Mouse (Mus musculus) inflammation-experienced regulatory T-cells (primary cell): ENCODE data around the gene 6030452D12Rik. TPM values are rescaled to one million over a fixed set of nuclear protein-coding genes. Genes with fewer than 3 reads are reported as not detected.

ENCODE experiments used
- polyA plus RNA-seq, 2 experiments: library from polyadenylated mRNA; unstranded; fragments of 100-300 nt; shearing (Covaris generic); gene quantifications; one replicate each; pipeline ENCODE4 v1.2.1; 2017

6030452D12Rik gene
- under 1 TPM in 1 of 2 experiments, not detected in 1; 0.72 TPM for polyA plus RNA-seq

GRCm38 (mm10) chr8:106500018-106500685 lies at the start of gene 6030452D12Rik:
Gene 6030452D12Rik, plus strand, starts transcription at chr8:106500522.

DNA sequence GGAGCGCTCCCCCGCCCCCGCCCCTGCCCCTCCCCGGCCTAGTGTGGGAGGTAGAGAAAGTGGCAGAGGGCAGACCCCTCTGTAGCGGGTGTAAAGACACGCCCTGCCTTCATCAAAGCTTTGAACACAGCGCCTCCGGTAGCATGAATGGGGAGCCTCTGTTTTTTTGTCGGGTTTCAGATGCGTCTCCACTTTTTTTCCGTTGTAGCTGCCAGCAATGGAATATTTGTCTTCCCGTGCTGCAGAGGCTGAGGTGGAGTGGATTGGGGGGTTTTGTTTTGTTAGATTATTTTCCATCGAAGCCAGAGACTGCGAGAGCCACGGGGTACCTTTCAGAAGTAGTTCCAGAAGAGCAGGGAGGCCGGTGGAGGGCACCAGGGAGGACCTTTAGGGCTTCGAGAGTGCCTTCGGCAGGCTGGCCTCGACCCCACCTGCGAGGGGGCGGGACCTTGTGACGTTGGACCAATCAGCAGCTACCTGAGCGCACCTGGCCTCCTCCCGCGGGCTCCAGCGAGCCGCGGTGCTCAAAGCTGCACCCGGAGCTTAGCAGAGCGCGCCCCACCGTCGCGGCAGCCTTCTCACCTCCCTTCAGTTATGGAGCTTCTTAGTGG lies 10.1 kb downstream of the 6030452D12Rik start, which contains the start of gene Cdh3:
Cdh3 (plus strand) TSS at position 527 of the 611 bp plus-strand sequence.

Other genes starting within 250 kb of the 6030452D12Rik start
- gene Smpd3, start 162.5 kb upstream of the 6030452D12Rik start, polyA plus RNA-seq, result under 1 TPM; 0.18 to 0.64 TPM
- 1 to 10 TPM; 6.1 to 6.5 TPM for gene Zfp90, start 85.2 kb upstream of the 6030452D12Rik start, polyA plus RNA-seq
- under 1 TPM in 1 of 2 experiments, not detected in 1; 0.32 TPM for gene Cdh3, start 10.4 kb downstream of the 6030452D12Rik start, polyA plus RNA-seq
- gene Gm10073, start 72.9 kb downstream of the 6030452D12Rik start, polyA plus RNA-seq, result 1 to 10 TPM; 7.8 to 8.5 TPM
- gene Cdh1, start 102.8 kb downstream of the 6030452D12Rik start, polyA plus RNA-seq, result 1 to 10 TPM in 1 of 2 experiments, under 1 TPM in 1; 0.74 to 2.3 TPM
- 10 to 100 TPM in 1 of 2 experiments, 1 to 10 TPM in 1; 8.1 to 15.9 TPM for gene Tango6, start 182.5 kb downstream of the 6030452D12Rik start, polyA plus RNA-seq